Mouse (Mus musculus) ES-E14 (cell line): ENCODE measurements around the gene Sst.

Experiments used
- CHD2 ChIP-seq: IDR thresholded peaks from 2 replicates; pipeline ENCODE4 v1.6.1; 2014; ENCODE audit warnings: mild to moderate bottlenecking, low read depth, low read length, inconsistent platforms
- MAFK ChIP-seq: IDR thresholded peaks from 2 replicates; pipeline ENCODE4 v1.6.1; 2014; ENCODE audit warnings: mild to moderate bottlenecking, low read depth, low read length, inconsistent platforms; ENCODE audit not compliant: insufficient read depth
- ZC3H11A ChIP-seq: IDR thresholded peaks from 2 replicates; pipeline ENCODE4 v1.6.1; 2012; ENCODE audit warnings: low read depth, mild to moderate bottlenecking, inconsistent platforms, low read length, borderline replicate concordance
- ZNF384 ChIP-seq: IDR thresholded peaks from 2 replicates; pipeline ENCODE4 v1.6.1; 2012; ENCODE audit warnings: low read depth, low read length, inconsistent platforms

- no peak for TF ChIP-seq MAFK
- TF ChIP-seq ZNF384: no peak
- TF ChIP-seq ZC3H11A: no peak
- no peak for TF ChIP-seq CHD2
Observed at GRCm38 (mm10) chr16:23890636-23891035, at the start of gene Sst.
